Mouse (Mus musculus) kidney, postnatal 0 days (tissue): ENCODE measurements around the gene Myo1d. TPM values are rescaled to one million over a fixed set of nuclear protein-coding genes. Genes with fewer than 3 reads are reported as not detected.

ENCODE experiments used
- ATAC-seq: fragments of 200-750 bp; cut with Nextera tagmentation; replicated peaks from 2 replicates; pipeline ENCODE4 v1.8.0; 2017; ENCODE audit warnings: low read depth, moderate number of reproducible peaks, moderate TSS enrichment, moderate library complexity; ENCODE audit not compliant: low FRiP score
- DNase-seq: peaks from one replicate; pipeline ENCODE4 v3.0.0-alpha.2; 2016; ENCODE audit warnings: low spot score
- H3K27ac ChIP-seq: fragments of 300-500 bp; sonication (generic); 2 replicates; pipeline ENCODE4 v1.5.1; 2014; ENCODE audit warnings: mild to moderate bottlenecking
- H3K27me3 ChIP-seq: fragments of 300-500 bp; sonication (generic); 2 replicates; pipeline ENCODE4 v1.6.1; 2014; ENCODE audit warnings: low read length, mixed read lengths; ENCODE audit not compliant: insufficient read depth
- H3K36me3 ChIP-seq: fragments of 300-500 bp; sonication (generic); 2 replicates; pipeline ENCODE4 v1.6.1; 2014; ENCODE audit warnings: low read length, mixed read lengths; ENCODE audit not compliant: insufficient read depth
- H3K4me1 ChIP-seq: fragments of 300-500 bp; sonication (generic); replicated peaks from 2 replicates; pipeline ENCODE4 v1.6.1; 2014; ENCODE audit warnings: antibody characterized with exemption, low read length, mixed read lengths; ENCODE audit not compliant: insufficient read depth
- H3K4me2 ChIP-seq: fragments of 300-500 bp; sonication (generic); 2 replicates; pipeline ENCODE4 v1.6.1; 2014; ENCODE audit warnings: mild to moderate bottlenecking, low read length, moderate library complexity, mixed read lengths
- H3K4me3 ChIP-seq: fragments of 300-500 bp; sonication (generic); replicated peaks from 2 replicates; pipeline ENCODE4 v1.5.1; 2014; ENCODE audit warnings: low read depth, low read length
- H3K9ac ChIP-seq: fragments of 300-500 bp; sonication (generic); 2 replicates; pipeline ENCODE4 v1.6.1; 2014; ENCODE audit warnings: low read depth, low read length
- H3K9me3 ChIP-seq: fragments of 300-500 bp; sonication (generic); replicated peaks from 2 replicates; pipeline ENCODE4 v1.6.1; 2016; ENCODE audit warnings: low read length, inconsistent platforms, mixed read lengths
- CTCF ChIP-seq: IDR thresholded peaks from 2 replicates; pipeline ENCODE4 v1.5.1; 2016; ENCODE audit warnings: antibody characterized with exemption, low read depth, mild to moderate bottlenecking, moderate library complexity
- WGBS: fragments of 180-500 bp; shearing (Covaris S2); extraction: QIAGEN DNeasy Blood & Tissue Kit; methylation state at CpG from one replicate; pipeline ENCODE4 v1.1.7; 2014; 5-methylcytosine and 5-hydroxymethylcytosine counted together
- polyA plus RNA-seq: library from polyadenylated mRNA; unstranded; fragments of >200 nt; fragmentation: Nextera tagmentation; extraction: Ambion mirVana; gene quantifications from 2 replicates; pipeline ENCODE4 v1.2.1, GENCODE M21; 2015

The Myo1d gene
- polyA plus RNA-seq, 1 experiment from 2014 or later: 15.7 TPM

DNA sequence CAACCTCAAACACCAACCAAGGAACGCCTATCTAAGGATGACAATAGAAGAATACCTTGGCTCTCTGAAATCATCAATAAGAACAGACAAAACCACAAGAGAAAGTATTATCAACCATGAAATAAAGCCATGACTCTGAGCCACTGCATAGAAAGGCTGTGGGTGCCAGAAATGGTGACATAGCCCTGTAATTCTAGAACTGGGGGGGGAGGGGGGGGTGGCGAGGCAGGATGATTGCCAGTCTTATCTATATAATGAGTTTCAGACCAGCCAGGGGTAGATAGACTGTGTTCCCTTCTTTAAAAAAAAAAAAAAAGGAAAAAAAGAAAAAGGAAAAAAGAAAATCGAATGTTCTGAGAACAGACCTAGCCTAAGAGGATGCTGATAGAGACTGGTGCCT, 81.1 kb downstream of the Myo1d start:
- 75% methylated on average over 3 of the region's 3 CpGs for WGBS
- no peak for DNase-seq
- Histone ChIP-seq H3K4me3 (no peak overlapping the region), H3K36me3 (no peaks in the 10 kb centered on the region), H3K4me2 (no peak overlapping the region), H3K27me3 (no peaks in the 10 kb centered on the region), H3K27ac (no peak overlapping the region), H3K9me3 (no peaks in the 10 kb centered on the region), H3K9ac (no peak overlapping the region), H3K4me1 (no peaks in the 10 kb centered on the region)
- no peak for TF ChIP-seq CTCF
- ATAC-seq: no peak

- H3K27me3 ChIP-seq: no peaks in the 10 kb centered on the region
- H3K9me3 ChIP-seq: no peaks in the 10 kb centered on the region
- no peaks in the 10 kb centered on the region for H3K4me1 ChIP-seq
- no peaks in the 10 kb centered on the region for H3K36me3 ChIP-seq
- H3K4me2 ChIP-seq: no peak overlapping the region
- peak; percentile 89 for TF ChIP-seq CTCF
- peak; percentile 92 for DNase-seq
- WGBS: 5% methylated on average over 4 of the region's 4 CpGs
- H3K9ac ChIP-seq: no peak overlapping the region
- no peak for ATAC-seq
- H3K4me3 ChIP-seq: no peak overlapping the region
- no peak overlapping the region for H3K27ac ChIP-seq
These were observed 83.5 kb downstream of the Myo1d start for GRCm38 (mm10) chr11:80696350-80696749.

DNA sequence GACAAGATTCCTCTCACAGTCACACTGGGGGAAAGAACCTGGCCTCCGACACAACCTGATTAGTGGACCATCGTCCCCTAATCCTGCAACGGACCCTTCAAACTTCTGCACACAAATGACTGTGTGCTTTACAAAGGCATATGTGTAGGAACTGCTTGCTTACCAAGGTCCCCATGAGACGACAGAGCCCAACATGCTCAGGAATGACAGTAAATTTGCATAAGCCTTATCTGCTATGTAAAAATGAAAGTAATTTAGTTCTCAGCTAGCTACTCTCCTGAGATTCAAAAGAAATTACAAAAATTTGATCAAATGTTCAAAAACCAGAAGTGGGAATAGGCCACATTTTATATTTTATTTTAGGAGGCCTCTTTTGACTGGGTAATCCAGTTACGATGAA, 95.2 kb downstream of the Myo1d start:
- no peak for TF ChIP-seq CTCF
- Histone ChIP-seq H3K9me3 (no peaks in the 10 kb centered on the region), H3K9ac (no peak overlapping the region), H3K27ac (no peak overlapping the region), H3K4me2 (no peak overlapping the region), H3K36me3 (no peaks in the 10 kb centered on the region), H3K4me1 (no peaks in the 10 kb centered on the region), H3K4me3 (no peak overlapping the region), H3K27me3 (no peaks in the 10 kb centered on the region)
- ATAC-seq (no peak), DNase-seq (no peak)
- WGBS: 81% methylated on average over 5 of the region's 5 CpGs

DNA sequence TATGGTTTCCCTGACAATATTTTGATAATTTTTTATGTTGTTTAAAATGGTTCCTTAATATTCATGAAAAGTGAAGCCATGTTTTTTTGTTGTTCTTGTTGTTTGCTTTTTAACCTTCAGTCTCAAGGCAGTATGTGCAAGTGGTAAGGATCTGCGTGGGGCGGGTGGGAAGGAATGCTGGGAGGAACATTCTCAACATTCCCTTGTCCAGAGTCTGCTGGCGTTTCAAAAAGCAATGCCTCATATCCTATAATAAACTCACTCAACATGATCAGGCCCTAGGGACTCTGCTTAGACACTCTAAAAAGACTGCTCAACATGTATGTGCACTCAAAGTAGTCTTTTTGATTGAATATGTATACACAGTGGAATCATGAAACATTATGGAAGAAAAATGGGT, 97.1 kb downstream of the Myo1d start:
- Histone ChIP-seq H3K36me3 (no peaks in the 10 kb centered on the region), H3K27me3 (no peaks in the 10 kb centered on the region), H3K4me1 (no peaks in the 10 kb centered on the region), H3K4me3 (no peak overlapping the region), H3K27ac (no peak overlapping the region), H3K9ac (no peak overlapping the region), H3K4me2 (no peak overlapping the region), H3K9me3 (no peaks in the 10 kb centered on the region)
- ATAC-seq: no peak
- TF ChIP-seq CTCF: no peak
- peak; percentile 80 for DNase-seq
- 42% methylated on average over 3 of the region's 3 CpGs for WGBS

DNA sequence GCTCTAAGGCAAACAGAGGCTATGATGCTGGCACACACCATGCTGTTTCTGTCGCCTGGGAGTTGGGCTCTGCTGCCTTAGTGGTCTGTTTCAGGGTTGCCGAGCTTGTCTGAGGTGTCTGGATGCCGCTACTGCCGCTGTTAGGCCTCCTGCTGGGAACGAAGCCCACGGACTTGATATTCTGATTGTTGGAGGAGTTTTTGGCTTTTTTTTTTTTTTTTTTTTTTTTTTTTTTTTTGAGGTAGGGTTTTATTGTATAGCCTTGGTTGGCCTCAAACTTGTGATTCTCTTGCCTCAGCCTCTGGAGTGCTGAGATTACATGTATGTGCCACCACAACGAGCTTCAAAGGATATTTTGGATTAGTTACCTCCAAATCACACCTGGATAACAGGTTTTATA, 106.8 kb downstream of the Myo1d start:
- H3K4me3 ChIP-seq: no peak overlapping the region
- DNase-seq: no peak
- H3K27me3 ChIP-seq: no peaks in the 10 kb centered on the region
- ATAC-seq: no peak
- no peaks in the 10 kb centered on the region for H3K4me1 ChIP-seq
- WGBS: 53% methylated on average over 7 of the region's 7 CpGs
- no peaks in the 10 kb centered on the region for H3K36me3 ChIP-seq
- H3K27ac ChIP-seq: no peak overlapping the region
- no peaks in the 10 kb centered on the region for H3K9me3 ChIP-seq
- TF ChIP-seq CTCF: no peak
- no peak overlapping the region for H3K4me2 ChIP-seq
- no peak overlapping the region for H3K9ac ChIP-seq

DNA sequence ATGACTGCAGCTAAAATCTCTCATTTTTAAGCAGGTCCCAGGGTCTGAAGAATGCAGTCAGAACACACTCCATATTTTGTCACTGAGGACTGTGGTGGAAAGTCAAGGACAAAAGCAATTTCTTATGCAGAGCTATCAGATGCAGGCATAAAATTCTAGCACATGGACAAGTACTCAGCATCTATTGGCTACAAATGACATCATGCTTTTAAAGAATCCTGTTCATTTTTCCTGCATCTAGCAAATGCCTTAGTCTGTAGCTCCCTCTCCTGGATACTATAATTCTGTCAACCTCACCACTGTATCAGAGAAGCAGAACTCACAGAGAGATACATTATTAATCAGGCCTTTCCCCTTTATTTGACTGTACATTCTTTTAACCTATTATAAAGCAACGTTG, 109.4 kb downstream of the Myo1d start:
- DNase-seq (peak; percentile 95), ATAC-seq (peak; percentile 33; the same call in 1 of the 2 replicates)
- Histone ChIP-seq H3K4me2 (no peak overlapping the region), H3K9me3 (no peaks in the 10 kb centered on the region), H3K27me3 (no peaks in the 10 kb centered on the region), H3K4me1 (no peaks in the 10 kb centered on the region), H3K4me3 (no peak overlapping the region), H3K27ac (no peak overlapping the region), H3K9ac (no peak overlapping the region), H3K36me3 (no peaks in the 10 kb centered on the region)
- WGBS: 56% methylated on average over 1 of the region's 1 CpGs
- TF ChIP-seq CTCF: peak; percentile 90

GRCm38 (mm10) chr11:80669934-80670333, 109.9 kb downstream of the Myo1d start:
- H3K4me3 ChIP-seq: no peak overlapping the region
- ATAC-seq: no peak

More at GRCm38 (mm10) chr11:80669934-80670333, 109.9 kb downstream of the Myo1d start:
- no peaks in the 10 kb centered on the region for H3K36me3 ChIP-seq
- no peaks in the 10 kb centered on the region for H3K4me1 ChIP-seq
- 78% methylated on average over 4 of the region's 4 CpGs for WGBS
- H3K9ac ChIP-seq: no peak overlapping the region
- H3K9me3 ChIP-seq: no peaks in the 10 kb centered on the region
- no peaks in the 10 kb centered on the region for H3K27me3 ChIP-seq
- no peak overlapping the region for H3K27ac ChIP-seq
- no peak for DNase-seq
- H3K4me2 ChIP-seq: no peak overlapping the region
- TF ChIP-seq CTCF: no peak
